Mouse (Mus musculus) forebrain, embryonic 13.5 days (tissue): Measurements from ENCODE around the gene Olfr1315-ps1. TPM values are rescaled to one million over a fixed set of nuclear protein-coding genes. Genes with fewer than 3 reads are reported as not detected.

Experiments used
- ATAC-seq: fragments of 200-750 bp; cut with Nextera tagmentation; 2 replicates; pipeline ENCODE4 v1.8.0; 2017
- H3K27ac ChIP-seq: fragments of 300-500 bp; sonication (generic); 2 replicates; pipeline ENCODE4 v1.5.1; 2015; ENCODE audit warnings: inconsistent platforms, mild to moderate bottlenecking, moderate library complexity
- H3K27me3 ChIP-seq: fragments of 300-500 bp; sonication (generic); 2 replicates; pipeline ENCODE4 v1.6.1; 2015; ENCODE audit warnings: mild to moderate bottlenecking, inconsistent platforms
- H3K36me3 ChIP-seq: fragments of 300-500 bp; sonication (generic); 2 replicates; pipeline ENCODE4 v1.6.1; 2015; ENCODE audit warnings: mild to moderate bottlenecking, inconsistent platforms; ENCODE audit not compliant: poor library complexity, severe bottlenecking
- H3K4me1 ChIP-seq: fragments of 300-500 bp; sonication (generic); 2 replicates; pipeline ENCODE4 v1.6.1; 2015; ENCODE audit warnings: inconsistent platforms
- H3K4me2 ChIP-seq: fragments of 300-500 bp; sonication (generic); 2 replicates; pipeline ENCODE4 v1.6.1; 2015; ENCODE audit warnings: inconsistent platforms, mild to moderate bottlenecking, moderate library complexity
- H3K4me3 ChIP-seq: fragments of 300-500 bp; sonication (generic); 2 replicates; pipeline ENCODE4 v1.5.1; 2015; ENCODE audit warnings: mild to moderate bottlenecking, inconsistent platforms
- H3K9ac ChIP-seq: fragments of 300-500 bp; sonication (generic); 2 replicates; pipeline ENCODE4 v1.6.1; 2015; ENCODE audit warnings: mild to moderate bottlenecking, inconsistent platforms
- H3K9me3 ChIP-seq: fragments of 300-500 bp; sonication (generic); replicated peaks from 2 replicates; pipeline ENCODE4 v1.6.1; 2016; ENCODE audit warnings: inconsistent platforms
- WGBS: fragments of 180-500 bp; shearing (Covaris S2); methylation state at CpG from one replicate; pipeline ENCODE4 v1.1.7; 2015; 5-methylcytosine and 5-hydroxymethylcytosine counted together
- polyA plus RNA-seq: library from polyadenylated mRNA; unstranded; fragments of >200 nt; fragmentation: Nextera tagmentation; extraction: Ambion mirVana; gene quantifications from 2 replicates; pipeline ENCODE4 v1.2.1, GENCODE M21; 2015

Olfr1315-ps1 gene
- polyA plus RNA-seq: not detected in 2 replicates

DNA sequence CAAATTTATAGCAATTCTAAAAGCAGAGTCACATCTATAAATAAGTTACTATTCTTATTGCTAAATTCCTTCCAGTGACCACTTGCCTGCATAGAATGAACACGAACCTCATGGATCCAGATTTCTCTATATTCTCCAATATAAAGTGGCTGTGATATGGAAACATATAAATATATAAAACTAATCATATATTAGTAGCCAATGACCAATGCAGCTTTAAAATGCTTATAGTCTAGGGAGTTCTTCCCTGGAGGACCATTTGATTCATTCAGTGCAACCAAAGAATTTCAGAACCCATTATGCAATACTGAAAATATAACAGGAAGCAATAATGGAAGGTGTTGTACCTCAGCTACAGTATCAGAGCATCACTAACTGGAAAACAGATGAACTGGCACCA is at the start of gene Olfr1315-ps1:
TSS of gene Olfr1315-ps1 (minus strand) at position 101 of the 400 bp plus-strand sequence.
- H3K36me3 ChIP-seq: no peaks in the 10 kb centered on the region
- no peak within 1 kb of the TSS for H3K4me2 ChIP-seq
- no peaks in the 10 kb centered on the region for H3K4me1 ChIP-seq
- ATAC-seq: no peak
- H3K9ac ChIP-seq: no peak within 1 kb of the TSS
- 82% methylated on average over 1 of the region's 1 CpGs for WGBS
- H3K27me3 ChIP-seq: no peaks in the 10 kb centered on the region
- no peak within 1 kb of the TSS for H3K27ac ChIP-seq
- no peaks in the 10 kb centered on the region for H3K9me3 ChIP-seq
- H3K4me3 ChIP-seq: no peak within 1 kb of the TSS

DNA sequence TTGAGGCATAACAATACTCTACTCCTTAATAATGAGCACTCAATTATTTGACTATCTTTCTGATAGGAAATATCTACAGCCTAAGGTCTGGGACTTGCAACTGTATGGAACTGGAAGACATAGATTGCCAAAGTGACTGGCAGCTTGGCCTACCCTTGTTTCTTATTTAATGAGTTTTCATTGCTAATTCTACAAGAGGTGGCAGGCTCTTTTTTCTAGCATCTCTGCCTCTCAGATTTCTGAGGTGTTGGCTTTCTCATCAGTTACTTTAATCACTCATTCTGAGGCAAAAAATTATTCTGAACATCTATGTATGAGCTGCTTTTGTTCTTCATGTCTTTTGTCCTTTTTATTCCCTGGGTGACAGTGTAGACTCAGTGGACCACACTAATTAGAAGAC is 38.7 kb upstream of the Olfr1315-ps1 start, which contains the start of gene Olfr1318:
TSS of gene Olfr1318 (plus strand) at position 301 of the 400 bp plus-strand sequence.
- Histone ChIP-seq H3K9me3 (no peaks in the 10 kb centered on the region), H3K4me3 (no peak within 1 kb of the TSS), H3K4me2 (no peak within 1 kb of the TSS), H3K36me3 (no peaks in the 10 kb centered on the region), H3K27ac (no peak within 1 kb of the TSS), H3K9ac (no peak within 1 kb of the TSS), H3K27me3 (no peaks in the 10 kb centered on the region), H3K4me1 (no peaks in the 10 kb centered on the region)
- no peak for ATAC-seq

DNA sequence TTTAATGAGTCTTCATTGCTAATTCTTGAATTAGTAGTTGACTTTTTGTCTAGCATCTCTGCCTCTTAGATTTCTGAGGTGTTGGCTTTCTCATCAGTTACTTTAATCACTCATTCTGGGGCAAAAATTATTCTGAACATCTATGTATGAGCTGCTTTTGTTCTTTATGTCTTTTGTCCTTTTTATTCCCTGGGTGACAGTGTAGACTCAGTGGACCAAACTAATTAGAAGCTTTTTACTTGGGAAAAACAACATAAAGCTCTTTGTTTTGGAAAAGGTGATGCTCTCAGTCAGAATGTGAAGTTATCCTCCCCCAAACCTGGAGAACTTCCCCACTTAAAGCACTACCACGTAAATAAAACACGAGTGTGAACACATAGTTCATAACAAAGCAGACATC is 24.8 kb upstream of the Olfr1315-ps1 start, which contains the start of gene Olfr1317:
TSS of gene Olfr1317 (plus strand) at position 301 of the 400 bp plus-strand sequence.
- no peak within 1 kb of the TSS for H3K27ac ChIP-seq
- H3K36me3 ChIP-seq: no peaks in the 10 kb centered on the region
- no peak within 1 kb of the TSS for H3K9ac ChIP-seq
- no peak within 1 kb of the TSS for H3K4me3 ChIP-seq
- H3K9me3 ChIP-seq: no peaks in the 10 kb centered on the region
- H3K4me2 ChIP-seq: no peak within 1 kb of the TSS
- H3K27me3 ChIP-seq: no peaks in the 10 kb centered on the region
- 78% methylated on average over 2 of the region's 2 CpGs for WGBS
- no peak for ATAC-seq
- no peaks in the 10 kb centered on the region for H3K4me1 ChIP-seq

DNA sequence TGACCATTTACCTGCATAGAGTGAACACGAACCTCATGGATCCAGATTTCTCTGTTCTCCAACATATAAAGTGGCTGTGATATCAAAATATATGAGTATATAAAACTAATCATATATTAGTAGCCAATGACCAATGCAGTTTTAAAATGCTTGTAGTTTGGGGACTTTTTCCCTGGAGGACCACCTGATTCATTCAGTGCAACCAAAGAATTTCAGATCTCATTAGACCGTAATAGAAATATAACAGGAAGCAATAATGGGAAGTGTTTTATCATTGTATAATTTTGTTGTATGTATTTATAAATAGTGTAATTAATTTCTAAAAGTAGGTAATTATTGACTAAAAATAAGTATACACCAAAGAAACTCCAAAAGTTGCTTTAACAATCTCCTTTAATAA is 19.6 kb upstream of the Olfr1315-ps1 start, which contains the start of gene Olfr1316:
TSS of gene Olfr1316 (minus strand) at position 101 of the 400 bp plus-strand sequence.
- Histone ChIP-seq H3K27me3 (no peaks in the 10 kb centered on the region), H3K4me2 (no peak within 1 kb of the TSS), H3K36me3 (no peaks in the 10 kb centered on the region), H3K9me3 (no peaks in the 10 kb centered on the region), H3K27ac (no peak within 1 kb of the TSS), H3K4me3 (no peak within 1 kb of the TSS), H3K9ac (no peak within 1 kb of the TSS), H3K4me1 (no peaks in the 10 kb centered on the region)
- 93% methylated on average over 2 of the region's 2 CpGs for WGBS
- no peak for ATAC-seq

DNA sequence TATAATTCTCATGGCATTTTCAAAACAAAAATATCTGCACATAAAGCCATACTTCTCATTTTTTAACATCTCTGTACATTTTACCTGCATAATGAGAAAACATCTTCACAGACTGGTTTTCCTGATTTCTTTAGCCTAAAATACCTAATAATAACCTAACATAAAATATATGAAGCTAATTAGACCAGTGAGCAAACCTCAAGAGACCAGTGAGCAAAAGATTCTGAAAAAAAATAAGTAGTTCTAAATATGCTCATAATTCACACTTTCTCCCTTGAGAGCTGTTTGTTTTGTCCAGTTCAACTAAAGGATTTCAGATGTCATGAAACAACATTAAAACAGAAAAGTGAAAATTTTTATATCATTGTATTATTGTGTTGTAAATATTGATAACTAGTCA is 18.6 kb downstream of the Olfr1315-ps1 start, which contains the start of gene Olfr1314:
TSS of gene Olfr1314 (minus strand) at position 101 of the 400 bp plus-strand sequence.
- Histone ChIP-seq H3K4me3 (no peak within 1 kb of the TSS), H3K9me3 (no peaks in the 10 kb centered on the region), H3K27ac (no peak within 1 kb of the TSS), H3K9ac (no peak within 1 kb of the TSS), H3K36me3 (no peaks in the 10 kb centered on the region), H3K4me1 (no peaks in the 10 kb centered on the region), H3K4me2 (no peak within 1 kb of the TSS), H3K27me3 (no peaks in the 10 kb centered on the region)
- no peak for ATAC-seq

DNA sequence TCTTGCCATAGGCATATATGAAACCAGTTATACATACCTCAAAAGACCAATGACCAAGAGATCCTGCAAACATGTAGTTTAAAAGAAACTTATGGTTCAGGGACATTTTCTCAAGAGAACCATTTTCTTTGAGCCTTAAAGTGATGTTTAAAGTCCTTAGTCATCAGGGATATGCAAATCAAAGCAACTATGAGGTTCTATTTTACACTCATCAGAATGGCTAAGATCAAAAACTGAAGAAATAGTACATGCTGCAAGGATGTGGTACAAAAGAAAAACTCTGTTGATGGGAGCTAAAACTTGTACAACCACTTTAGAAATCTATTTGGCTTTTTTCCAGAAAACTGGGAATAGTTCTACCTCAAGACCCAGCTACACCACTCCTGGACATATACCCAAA is 37.5 kb downstream of the Olfr1315-ps1 start, which contains the start of gene Olfr1313:
TSS of gene Olfr1313 (minus strand) at position 101 of the 400 bp plus-strand sequence.
- ATAC-seq: no peak
- Histone ChIP-seq H3K9me3 (no peaks in the 10 kb centered on the region), H3K27ac (no peak within 1 kb of the TSS), H3K4me1 (no peaks in the 10 kb centered on the region), H3K27me3 (no peaks in the 10 kb centered on the region), H3K4me3 (no peak within 1 kb of the TSS), H3K4me2 (no peak within 1 kb of the TSS), H3K9ac (no peak within 1 kb of the TSS), H3K36me3 (no peaks in the 10 kb centered on the region)

Other genes with a start within 250 kb of the Olfr1315-ps1 start
- not detected in 2 replicates for gene Olfr1305, start 238.3 kb downstream of the Olfr1315-ps1 start, polyA plus RNA-seq
- not detected in 2 replicates for gene Olfr1306, start 199.2 kb downstream of the Olfr1315-ps1 start, polyA plus RNA-seq
- gene Olfr1307, start 166.0 kb downstream of the Olfr1315-ps1 start, polyA plus RNA-seq: 0.01 TPM in 2 replicates
- not detected in 2 replicates for gene Olfr1308, start 150.5 kb downstream of the Olfr1315-ps1 start, polyA plus RNA-seq
- not detected in 2 replicates for gene Olfr1309, start 125.2 kb downstream of the Olfr1315-ps1 start, polyA plus RNA-seq
- not detected in 2 replicates for gene Olfr1310, start 102.7 kb downstream of the Olfr1315-ps1 start, polyA plus RNA-seq
- not detected in 2 replicates for gene Olfr1311, start 91.0 kb downstream of the Olfr1315-ps1 start, polyA plus RNA-seq
- gene Olfr1312, start 65.2 kb downstream of the Olfr1315-ps1 start, polyA plus RNA-seq: not detected in 2 replicates
- not detected in 2 replicates for gene Olfr1313, start 37.6 kb downstream of the Olfr1315-ps1 start, polyA plus RNA-seq
- gene Olfr1314, start 18.7 kb downstream of the Olfr1315-ps1 start, polyA plus RNA-seq: not detected in 2 replicates
- not detected in 2 replicates for gene Olfr1316, start 19.5 kb upstream of the Olfr1315-ps1 start, polyA plus RNA-seq
- not detected in 2 replicates for gene Olfr1317, start 24.9 kb upstream of the Olfr1315-ps1 start, polyA plus RNA-seq
- gene Olfr1318, start 38.8 kb upstream of the Olfr1315-ps1 start, polyA plus RNA-seq: 0.06 TPM in 1 of 2 replicates, not detected in the other
- 9.7 and 10.6 TPM in 2 replicates for gene Lpcat4, start 124.0 kb upstream of the Olfr1315-ps1 start, polyA plus RNA-seq
- gene Nutm1, start 143.9 kb upstream of the Olfr1315-ps1 start, polyA plus RNA-seq: not detected in 2 replicates
- gene Nop10, start 146.5 kb upstream of the Olfr1315-ps1 start, polyA plus RNA-seq: 180 and 196 TPM in 2 replicates
- 11.8 and 14.7 TPM in 2 replicates for gene Slc12a6, start 150.4 kb upstream of the Olfr1315-ps1 start, polyA plus RNA-seq
- gene Gm21985, start 150.9 kb upstream of the Olfr1315-ps1 start, polyA plus RNA-seq: not detected in 2 replicates